Mouse (Mus musculus) CD8-positive naive resting alpha-beta T cell, adult 2 months (primary cell): Measurements from ENCODE around the gene Hspb9.

ENCODE experiments used
- DNase-seq, 2 experiments: peaks; one replicate each; pipeline ENCODE4 v3.0.0; 2022; ENCODE audit warnings: low read depth in 2 of 2, low spot score in 2 of 2

Hspb9 gene

DNA sequence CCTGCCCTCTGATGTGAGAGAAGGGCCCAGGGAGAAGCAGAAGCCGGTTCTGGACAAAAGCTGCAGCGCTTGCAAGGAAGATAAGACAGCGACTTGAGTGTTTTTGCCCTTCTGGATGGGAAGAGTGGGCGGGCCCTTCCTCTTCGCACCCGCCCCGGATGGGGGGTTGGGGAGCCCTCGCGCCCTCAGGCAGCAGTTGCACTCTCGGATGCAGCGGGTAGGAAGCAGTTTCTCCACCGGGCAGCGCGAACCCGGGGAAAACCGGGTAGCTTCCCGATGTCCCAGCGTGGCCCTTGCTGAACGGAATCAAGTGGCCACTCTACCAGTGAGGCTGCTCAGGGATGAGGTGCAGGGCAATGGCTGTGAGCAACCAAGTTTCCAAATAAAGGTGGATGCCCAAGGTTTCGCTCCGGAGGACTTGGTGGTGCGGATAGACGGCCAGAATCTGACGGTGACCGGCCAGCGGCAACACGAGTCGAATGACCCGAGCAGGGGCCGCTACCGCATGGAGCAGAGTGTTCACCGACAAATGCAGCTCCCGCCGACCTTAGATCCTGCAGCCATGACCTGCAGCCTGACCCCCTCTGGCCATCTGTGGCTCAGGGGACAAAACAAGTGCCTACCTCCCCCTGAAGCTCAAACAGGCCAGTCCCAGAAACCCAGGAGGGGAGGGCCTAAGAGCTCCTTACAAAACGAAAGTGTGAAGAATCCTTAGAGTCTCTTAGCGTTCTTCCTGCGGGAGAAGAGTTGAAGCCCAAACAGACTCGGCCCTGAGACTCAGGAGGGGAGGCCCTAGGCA, at the start of gene Hspb9:
Gene Hspb9, plus strand, starts transcription at position 116 of the 799 bp plus-strand sequence.
- peak; percentile 51 to 77 for DNase-seq

DNA sequence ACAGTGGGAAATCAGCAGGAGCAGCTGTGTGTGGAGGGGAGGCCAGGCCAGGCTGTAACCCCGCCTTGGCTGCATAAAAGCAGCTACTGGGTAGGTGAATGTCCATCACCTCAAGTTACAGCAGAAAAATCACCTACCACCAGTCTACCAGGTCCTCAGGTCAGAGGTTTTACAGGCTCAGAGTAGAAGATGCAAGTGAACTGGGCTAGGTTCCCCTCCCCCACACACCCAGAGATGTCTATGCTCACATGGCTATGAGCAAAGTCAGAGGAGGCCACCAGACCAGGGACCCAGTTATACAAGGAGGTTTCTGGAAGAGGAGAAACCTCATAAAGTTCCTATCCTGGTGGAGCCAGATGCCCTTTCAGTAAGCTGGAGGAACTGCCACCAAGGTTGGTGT, 42.6 kb upstream of the Hspb9 start:
- no peak for DNase-seq

DNA sequence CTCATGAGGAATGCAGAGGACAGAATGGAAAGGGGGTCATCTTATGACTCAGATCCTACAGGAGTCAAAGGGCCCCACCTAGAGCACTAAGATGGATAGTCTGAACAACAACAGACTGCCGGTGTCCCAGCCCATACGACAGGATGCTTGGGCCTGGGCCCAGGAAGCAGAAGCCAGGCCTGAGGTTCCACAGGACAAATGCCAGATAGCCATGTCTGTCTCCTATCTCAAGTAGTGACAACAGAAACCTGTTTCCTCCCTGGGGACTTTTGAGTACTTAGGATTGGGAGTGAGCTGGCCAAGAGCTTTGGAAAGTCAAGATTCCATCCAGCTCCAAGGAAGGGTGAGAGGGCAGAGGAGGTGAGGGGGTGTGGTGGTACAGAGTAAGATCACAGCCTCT, 41.7 kb upstream of the Hspb9 start:
- no peak for DNase-seq

DNA sequence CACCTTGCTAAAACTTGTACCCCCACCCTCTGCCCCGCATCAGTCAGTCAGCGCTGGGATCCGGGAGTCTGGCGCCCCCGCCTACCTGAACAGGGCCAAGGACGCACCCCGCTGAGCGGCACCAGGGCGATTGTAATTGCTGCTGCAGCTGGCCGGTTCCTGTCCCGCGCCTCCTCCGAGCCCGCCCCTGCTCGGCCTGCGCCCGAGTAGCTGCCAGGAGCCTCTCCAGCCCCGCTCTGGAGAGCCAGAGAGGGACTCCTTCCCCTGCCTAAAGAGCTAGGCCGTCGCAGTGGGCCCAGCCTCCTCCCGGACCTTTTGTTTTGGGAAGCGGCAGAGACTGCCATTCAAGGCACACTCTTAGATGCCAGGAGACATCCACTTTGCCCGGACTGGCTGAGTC, 40.5 kb upstream of the Hspb9 start:
- no peak for DNase-seq

DNA sequence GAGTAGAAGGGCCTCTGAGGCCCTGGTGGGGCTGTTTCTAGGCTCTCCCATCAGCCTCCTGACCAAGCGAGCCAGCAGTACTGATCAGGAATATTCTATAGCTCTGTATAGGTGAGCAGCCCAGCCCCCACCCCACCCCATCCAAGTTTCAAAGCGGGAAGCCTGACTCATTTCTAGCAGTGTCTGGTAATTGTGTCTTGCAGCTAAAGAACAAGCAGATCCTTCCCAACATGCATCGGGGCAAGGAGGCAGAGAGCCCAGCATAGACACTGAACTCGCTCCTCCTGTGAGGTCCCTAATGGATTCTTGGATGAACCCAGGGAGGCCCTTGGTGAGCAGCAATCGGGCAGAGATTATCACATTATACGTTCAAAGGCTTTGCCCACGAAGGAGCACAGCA, 35.8 kb upstream of the Hspb9 start:
- DNase-seq = no peak

DNA sequence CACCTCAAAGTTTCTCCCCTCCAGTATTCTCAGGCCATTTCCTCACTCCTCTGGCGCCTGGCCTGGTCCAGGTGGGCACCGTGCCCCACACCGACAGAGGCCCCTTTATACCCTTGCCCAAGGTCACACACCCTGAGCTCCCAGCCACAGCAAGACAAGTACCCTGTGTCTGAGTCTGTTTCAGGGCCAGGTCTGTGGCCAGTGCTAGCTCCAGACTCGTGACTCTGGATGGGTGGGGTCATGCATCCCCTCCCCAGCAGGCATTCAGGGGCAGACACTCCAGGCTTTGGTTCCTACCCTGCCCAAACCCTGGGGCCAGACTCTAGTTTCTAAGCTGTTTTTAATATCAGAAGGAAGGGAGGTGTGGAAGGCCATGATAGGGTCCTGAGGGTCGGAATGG, 31.8 kb upstream of the Hspb9 start:
- no peak for DNase-seq

DNA sequence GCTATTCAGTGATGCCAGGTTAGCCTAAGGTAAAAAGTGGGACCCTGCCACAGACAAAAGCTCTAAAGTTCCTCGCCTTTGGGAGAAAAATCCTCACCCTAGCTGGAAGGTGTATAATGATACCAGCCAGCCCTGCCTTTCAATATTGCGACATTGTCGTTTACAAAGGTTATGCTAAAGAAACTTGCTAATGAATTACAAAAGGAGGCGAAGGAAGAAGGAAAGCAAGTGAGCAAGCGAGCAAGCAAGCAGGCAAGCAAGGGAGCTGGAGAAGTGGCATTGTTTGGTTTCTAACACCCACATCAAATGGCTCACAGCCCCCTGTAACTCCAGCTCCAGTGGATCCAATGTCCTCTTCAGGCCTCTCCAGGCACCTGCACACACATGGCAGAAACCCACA, 31.1 kb upstream of the Hspb9 start:
- DNase-seq = no peak

DNA sequence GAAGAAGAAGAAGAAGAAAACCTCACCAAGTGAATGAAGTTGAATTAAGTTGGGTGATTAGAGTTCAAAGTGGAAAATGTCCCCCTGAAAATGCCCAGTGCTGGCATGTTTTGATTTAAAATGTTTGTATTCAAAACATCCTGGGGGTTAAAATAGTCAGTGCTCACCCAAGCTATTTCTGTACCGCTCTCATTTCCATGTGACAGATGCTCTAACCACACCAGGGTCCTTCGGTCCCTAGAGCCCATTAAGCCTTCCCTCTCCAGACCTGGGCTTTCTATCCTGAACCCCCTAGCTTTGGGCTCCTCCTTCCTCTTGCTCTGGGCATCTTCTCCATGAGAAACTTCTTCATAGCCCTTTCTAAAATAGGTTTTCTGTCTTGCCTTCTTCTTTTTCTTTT, 29.6 kb upstream of the Hspb9 start:
- no peak for DNase-seq

DNA sequence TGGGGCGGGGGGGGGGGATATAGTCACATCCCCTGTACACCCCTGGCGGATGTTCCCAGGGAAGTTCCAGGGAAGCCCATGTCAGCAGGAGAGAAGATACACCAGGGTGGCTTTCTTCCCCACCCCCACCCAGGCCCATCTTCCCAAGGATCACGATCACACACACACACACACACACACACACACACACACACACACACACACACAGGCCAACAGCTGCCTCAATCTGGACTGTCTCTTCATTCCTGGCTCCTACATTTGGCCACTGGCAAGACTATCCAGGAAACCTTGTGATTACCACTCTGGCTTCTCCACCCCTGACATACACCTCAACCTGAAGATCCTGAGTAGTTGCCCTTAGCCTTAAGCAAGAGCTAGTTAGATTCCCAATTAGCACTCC, 28.3 kb upstream of the Hspb9 start:
- no peak for DNase-seq

DNA sequence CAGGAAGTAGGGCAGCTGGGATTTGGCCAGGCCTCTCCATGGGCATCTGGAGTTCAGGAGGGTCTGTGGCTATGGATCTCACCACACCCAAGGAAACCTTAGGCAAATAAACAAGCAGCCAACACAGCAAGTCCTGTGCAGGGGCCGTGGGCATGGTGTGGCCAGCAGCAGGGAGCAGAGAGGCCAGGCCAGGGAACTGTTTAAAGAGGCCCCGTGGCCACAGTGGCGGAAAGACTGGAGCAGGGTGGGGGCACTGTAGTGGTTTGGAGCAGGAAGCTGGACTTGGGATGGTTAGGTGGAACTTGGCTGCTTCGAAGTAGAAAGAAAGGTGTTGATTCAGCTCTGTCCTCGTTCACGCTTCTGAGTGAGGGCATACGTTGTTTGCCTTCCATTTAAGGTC, 26.4 kb upstream of the Hspb9 start:
- no peak for DNase-seq

DNA sequence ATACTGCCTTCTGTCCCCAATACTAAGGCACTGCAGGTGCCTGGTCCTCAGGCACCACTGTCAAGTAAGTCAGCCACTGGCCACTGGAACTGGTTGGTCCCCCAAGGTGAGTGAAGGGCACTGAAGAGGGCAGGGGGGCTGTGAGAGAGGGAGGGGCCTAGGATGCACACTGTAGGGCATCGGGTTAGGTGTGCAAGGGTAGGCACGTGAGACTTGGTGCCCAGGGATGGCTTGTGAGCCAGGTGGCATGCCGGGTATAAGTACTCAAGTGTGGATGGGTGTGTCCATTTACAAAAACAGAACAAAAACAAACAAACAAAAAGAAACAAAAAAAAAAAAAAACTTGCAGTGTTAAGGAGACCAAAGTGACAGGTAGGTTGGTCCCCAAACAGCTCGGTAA, 25.2 kb upstream of the Hspb9 start:
- no peak for DNase-seq

DNA sequence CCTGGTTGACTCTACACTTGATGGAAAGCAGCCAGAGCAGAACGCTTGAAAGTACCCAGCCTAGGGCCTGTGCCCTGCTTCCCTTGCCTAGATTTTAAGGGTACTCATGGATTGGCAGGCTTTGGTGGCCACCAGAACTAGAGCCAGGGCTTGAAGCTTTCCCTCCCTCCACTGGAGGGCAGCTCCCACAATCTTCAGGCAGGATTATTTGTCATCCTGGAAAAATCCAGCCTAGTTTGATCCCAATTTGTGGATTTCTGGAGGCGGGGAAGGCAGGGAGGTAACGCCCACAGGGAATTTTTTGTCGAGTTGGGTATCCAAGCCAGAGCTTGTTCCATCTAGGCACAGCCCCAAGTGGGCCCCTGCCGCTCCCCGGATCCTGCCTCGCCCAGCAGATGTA, 23.3 kb upstream of the Hspb9 start:
- no peak for DNase-seq

DNA sequence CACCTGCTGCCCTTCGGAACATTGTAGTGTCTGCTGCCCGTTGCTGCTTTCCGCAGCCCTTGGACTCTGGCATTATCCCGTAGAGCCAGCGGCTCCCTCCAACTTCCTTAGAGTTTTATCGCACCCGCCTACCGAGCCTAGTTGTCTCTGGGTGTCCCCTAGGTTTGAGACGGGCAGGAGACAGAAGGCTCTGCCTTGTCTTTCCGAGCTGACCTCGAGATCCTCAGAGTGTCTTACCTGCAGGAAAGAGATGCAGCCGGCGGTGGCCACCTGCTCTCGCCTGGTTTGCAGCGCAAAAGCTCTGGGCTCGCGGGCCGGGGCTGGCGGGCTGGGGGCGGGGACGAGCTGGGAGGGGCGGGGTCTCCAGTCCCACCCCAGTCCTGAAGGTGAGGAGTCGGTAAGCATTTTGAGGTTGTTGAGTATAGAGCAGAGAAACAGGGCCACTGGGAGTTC, 21.5 kb upstream of the Hspb9 start, which contains the start of gene Zfp385c:
Gene Zfp385c, minus strand, starts transcription at position 292 of the 453 bp plus-strand sequence.
- DNase-seq = no peak

DNA sequence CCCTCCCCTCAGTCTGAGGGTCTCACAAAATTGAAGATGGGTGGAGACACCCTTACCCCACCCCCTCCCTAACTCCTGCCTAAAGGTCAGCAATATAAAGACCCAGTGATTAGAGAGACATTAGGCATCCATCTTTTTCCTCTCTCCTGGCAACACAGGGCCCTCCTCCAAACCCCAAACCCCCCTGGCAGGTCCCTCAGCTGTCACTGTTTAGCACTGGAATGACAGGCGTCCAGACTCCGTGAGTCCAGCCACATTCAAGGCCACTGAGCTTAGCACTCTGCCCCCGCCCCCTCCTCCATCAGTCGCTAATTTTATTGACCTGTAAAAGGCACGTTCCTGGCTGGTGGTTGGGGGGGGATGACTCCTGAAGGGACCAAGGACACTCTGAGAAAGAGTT, 20.5 kb upstream of the Hspb9 start:
- no peak for DNase-seq

DNA sequence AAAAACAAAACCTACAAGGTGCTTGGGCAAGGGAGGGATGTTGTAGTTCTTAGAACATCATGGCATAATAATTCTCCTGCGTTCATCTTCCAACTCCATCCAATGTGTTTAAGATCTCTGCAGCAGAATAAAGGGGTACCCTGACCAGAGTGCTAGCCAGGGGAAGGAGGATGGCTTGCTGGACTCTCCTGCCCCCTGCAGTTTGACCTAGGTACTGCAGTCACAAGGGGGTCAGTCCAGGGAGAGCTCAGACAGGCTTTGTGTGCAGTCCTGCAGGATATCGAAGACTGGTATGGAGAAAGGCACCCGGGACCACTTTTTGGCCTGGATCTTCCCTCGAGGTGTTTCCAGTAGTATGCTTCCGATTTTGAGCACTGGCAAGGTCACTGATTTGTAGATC, 18.7 kb upstream of the Hspb9 start:
- DNase-seq = peak; percentile 72 to 77

DNA sequence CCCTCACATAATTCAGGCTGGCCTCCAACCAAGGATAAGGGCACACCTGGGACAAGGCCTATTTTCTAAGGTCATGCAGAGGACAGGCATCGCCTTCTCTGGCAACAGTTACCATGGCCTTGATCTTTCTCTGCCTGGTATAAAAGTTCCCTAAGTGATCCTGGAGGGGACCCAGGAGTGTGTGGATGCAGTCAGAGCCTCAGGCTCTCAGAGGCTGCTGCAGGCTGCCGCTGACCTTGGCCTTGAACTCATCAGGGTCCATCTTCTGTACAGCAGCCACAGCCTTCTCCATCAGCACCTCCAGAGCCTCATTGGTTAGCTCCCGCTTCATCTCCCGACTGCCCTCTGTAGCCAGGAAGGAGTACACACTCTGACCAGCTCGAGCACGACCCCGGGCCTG, 15.7 kb upstream of the Hspb9 start:
- DNase-seq = no peak

DNA sequence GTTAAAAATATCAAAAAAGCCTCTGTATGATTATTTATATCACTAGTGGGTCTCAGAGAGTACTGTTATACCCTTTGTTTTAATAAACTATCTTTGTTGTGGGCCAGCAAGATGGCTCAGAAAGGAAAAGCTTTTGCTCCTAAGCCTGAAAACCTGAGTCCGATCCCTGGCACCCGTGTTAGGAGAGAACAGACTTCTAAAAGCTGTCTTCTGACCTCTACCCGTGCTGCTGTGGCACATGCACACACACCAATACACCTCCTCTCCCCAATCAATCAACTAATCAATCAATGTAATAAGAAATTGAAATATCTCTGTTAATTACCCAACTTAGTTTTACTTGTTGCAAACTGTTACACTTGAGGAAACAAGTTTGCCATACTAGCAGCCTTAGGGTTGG, 12.9 kb upstream of the Hspb9 start:
- DNase-seq = no peak

DNA sequence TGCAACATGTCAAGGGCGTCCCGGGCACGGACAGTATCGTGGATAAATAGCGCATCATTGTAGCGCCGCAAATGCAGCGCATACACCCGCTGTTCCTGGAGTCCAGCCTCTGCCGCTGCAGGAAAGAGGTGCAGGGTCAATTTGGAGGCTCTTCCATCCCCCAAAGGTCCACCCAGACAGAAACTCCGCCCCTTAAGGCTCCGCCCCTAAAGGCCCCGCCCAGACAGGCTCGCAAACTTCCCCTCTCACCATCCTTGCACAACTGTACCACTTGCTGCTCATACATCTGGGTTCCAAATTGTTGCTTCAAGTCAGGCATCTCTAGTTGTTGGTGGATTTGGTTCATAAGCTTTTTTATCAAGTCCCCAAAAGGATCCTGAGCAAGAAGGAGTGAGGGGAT, 12.3 kb upstream of the Hspb9 start:
- no peak for DNase-seq

DNA sequence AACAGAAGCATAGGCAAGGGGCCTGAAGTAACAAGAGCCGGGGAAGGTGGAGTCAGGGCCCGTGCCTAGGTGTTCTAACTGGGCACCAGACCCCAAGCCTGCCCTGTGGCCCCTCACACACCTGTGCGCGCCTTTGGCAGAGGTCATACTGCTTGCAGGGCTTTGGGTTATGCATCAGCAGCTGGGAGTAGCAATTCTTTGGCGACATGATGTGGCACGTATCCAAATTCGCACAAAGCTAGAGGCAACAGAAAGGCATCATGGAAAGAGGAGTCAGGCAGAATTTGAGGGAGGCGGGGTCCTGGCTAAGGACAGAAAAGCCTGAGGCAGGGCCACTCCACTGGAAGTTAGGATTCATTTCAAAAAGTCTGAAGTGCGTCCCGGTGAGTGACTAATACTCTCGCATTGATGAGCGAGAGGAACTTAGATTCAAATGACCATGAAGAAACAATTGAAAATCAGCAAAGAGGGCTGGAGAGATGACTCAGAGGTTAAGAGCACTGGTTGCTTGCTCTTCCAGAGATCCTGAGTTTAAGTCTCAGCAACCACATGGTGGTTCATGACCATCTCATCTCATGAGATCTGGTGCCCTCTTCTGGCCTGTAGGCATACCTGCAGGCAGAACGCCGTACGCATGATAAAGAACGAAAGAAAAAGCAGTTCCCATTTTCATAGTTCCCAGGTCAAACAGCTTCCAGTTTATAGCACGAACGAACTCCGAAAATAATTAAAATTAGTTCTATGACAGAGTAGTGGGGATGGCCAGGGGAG, 11.4 kb upstream of the Hspb9 start:
- peak; percentile 41 to 70 for DNase-seq

DNA sequence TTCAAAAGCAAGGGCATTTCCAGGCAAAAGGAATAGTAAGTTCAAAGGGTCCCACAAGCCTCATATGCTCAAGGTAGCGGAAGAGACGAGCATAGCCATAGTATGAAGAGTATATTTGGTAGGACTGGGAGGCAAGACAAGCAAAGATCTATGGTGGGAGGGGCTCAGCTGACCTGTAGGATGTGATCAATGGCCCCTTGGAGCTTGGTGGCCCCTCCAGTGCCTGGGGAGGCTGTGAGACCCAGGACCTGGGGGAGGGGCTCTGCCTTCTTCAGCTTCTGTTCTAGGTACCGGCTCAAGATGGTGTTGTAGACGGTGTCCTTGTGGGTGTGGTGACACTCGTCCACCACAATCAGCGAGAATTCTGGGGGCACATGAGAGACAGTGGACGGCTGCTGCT, 10.7 kb upstream of the Hspb9 start:
- no peak for DNase-seq

DNA sequence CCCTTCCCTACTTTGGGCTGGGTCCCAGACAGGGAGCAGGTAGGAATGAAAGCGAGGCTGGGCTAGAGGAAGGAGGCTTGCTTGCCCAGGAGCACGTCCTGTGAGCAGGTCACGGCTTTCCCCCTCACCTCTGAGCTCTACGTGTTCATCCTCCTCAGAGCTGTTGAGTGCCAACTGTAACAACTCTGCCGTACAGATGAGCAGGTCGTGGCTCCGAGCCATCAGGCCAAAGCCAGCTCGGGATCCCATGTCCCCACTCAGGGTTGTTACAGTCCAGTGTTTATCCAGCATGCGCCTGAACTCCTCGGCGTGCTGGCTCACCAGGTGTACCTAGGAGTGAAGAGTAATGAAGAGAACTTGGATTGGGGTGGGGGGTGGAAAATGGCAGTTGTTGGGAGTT, 10.3 kb upstream of the Hspb9 start:
- no peak for DNase-seq

DNA sequence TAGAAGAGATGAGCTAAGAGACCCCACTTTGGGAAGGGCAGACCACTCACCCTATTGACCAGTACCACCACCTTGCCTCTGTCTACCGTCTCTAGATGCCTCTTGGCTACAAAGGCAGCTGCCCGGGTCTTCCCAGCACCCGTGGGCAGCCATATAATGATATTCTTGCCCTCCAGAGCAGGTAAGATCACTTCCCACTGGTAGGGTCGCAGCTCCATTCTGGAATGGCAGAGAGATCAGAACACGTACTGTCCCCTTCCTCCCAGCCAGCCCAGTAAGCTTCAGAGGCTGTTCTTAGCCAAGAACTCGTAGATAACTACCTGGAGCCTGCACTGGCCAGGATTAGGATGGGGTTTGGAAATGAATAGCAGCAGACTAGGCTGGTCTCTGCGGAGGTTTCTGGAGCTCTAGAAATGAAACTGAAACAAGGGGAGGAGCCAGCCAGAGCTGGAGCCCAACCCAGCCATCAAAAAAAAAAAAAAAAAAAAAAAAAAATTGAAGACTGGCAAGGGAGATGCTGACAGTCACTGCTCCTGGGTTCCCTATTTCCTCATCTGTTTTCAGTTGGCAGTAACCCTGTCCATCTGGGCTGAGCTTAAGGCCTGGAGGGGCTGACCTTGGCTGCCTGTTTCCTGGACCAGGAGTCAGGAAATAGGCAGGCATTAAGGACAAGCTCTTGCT, 9.7 kb upstream of the Hspb9 start, which contains the start of gene Dhx58:
Gene Dhx58, minus strand, starts transcription at position 421 of the 681 bp plus-strand sequence.
- no peak for DNase-seq
